Mouse (Mus musculus) myocyte (in vitro differentiated cells): ENCODE measurements around the gene Ntn4.

ENCODE experiments used
- CEBPB ChIP-seq: IDR thresholded peaks from 2 replicates; pipeline ENCODE4 v1.6.1; 2011; ENCODE audit warnings: mild to moderate bottlenecking, moderate library complexity; ENCODE audit not compliant: poor library complexity, insufficient read depth, severe bottlenecking
- MAX ChIP-seq: IDR thresholded peaks from one replicate; pipeline ENCODE4 v1.6.1; 2011; ENCODE audit warnings: low read depth, mild to moderate bottlenecking, control low read depth
- POLR2A ChIP-seq: IDR thresholded peaks from one replicate; pipeline ENCODE4 v1.6.1; 2011; ENCODE audit warnings: low read depth, mild to moderate bottlenecking, control low read depth, moderate library complexity; ENCODE audit not compliant: insufficient read length
- TCF12 ChIP-seq: IDR thresholded peaks from one replicate; pipeline ENCODE4 v1.6.1; 2011; ENCODE audit warnings: mild to moderate bottlenecking, control low read depth; ENCODE audit not compliant: poor library complexity, insufficient read depth, severe bottlenecking

GRCm38 (mm10) chr10:93640521-93640952 is at the start of gene Ntn4:
- TF ChIP-seq CEBPB (no peak), TCF12 (no peak), MAX (no peak), POLR2A (no peak)
